Mouse (Mus musculus): ENCODE measurements around the gene Hint1.
"Not testable (repeated sequence)": the region's sequence is repeated elsewhere in the genome, so short reads cannot be mapped to it uniquely, and the experiment has no call there.

Hint1 gene

DNA sequence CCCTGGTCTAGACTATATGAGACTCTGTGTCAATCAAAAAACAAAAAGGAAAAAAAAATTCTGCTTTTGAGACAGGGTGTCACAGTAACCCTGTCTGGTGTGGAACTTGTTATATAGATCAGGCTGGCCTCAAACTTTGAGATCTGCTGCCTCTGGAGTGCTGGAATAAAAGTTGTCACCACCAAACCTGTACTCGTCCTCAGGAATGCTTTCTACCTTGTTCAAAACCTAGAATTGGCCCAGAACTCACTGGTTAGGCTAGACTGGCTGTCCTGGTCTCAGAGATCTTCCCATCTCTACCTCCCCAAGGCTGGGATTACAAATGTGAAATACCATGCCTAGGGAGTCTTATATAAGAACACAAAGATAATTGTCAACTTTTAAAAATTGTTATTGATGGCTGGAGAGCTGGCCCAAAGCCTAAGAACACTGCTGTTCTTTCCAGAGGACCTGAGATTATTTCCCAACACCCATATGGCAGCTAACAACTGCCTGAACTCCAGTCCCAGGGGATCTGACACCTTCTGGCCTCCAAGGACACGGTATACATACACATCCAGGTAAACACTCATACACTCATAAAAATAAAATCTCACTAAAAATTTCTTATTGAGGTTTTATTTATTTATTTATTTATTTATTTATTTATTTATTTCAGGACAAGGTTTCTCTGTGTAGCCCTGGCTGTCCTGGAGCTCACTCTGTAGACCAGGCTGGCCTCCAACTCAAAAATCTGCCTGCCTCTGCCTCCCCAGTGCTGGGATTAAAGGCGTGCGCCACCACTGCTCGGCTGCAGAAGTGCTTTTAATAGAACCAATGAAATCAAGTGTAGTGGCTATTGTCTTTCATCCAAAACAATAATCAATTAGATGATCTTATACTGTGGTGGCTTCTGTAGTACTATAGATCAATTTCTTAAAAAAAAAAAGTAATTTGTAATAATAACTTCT, 4.4 kb upstream of the Hint1 start:
- no peak for DNase-seq

- peak; percentile 51 to 58 for DNase-seq
These were observed 3.3 kb upstream of the Hint1 start for GRCm38 (mm10) chr11:54862621-54863520.

- DNase-seq = no peak
These were observed 675 bp upstream of the Hint1 start for GRCm38 (mm10) chr11:54865330-54866085.

GRCm38 (mm10) chr11:54867049-54867385, 834 bp downstream of the Hint1 start:
- no peak for DNase-seq

DNA sequence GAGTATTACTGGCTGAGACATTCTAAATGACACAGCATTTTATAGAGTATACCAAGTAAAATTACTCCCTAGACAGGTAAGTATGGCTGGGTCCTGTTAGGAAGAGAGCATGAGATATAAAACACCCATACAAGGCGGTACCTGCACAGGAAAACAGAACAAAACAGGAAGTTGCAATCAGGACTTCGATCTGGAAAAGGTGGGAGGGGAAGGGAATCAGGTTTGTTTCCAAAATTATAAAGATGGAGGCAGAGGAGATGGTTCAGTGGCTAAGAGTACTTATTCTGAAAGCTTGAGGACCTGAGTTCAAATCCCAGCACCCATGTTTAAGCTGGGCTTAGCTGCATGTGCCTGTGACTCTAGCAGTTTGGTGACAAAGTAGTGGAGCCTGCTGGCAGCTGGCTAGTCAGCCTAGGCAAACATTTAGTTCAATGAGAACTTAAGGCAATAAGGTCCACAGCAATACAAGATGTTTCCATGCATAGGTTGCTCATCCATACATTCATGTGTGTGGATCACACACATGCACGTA, 1.8 kb downstream of the Hint1 start:
- no peak for DNase-seq

- DNase-seq = no peak
These were observed 2.3 kb downstream of the Hint1 start for GRCm38 (mm10) chr11:54868445-54868844.

GRCm38 (mm10) chr11:54869318-54869717, 3.1 kb downstream of the Hint1 start:
- no peak for DNase-seq

DNA sequence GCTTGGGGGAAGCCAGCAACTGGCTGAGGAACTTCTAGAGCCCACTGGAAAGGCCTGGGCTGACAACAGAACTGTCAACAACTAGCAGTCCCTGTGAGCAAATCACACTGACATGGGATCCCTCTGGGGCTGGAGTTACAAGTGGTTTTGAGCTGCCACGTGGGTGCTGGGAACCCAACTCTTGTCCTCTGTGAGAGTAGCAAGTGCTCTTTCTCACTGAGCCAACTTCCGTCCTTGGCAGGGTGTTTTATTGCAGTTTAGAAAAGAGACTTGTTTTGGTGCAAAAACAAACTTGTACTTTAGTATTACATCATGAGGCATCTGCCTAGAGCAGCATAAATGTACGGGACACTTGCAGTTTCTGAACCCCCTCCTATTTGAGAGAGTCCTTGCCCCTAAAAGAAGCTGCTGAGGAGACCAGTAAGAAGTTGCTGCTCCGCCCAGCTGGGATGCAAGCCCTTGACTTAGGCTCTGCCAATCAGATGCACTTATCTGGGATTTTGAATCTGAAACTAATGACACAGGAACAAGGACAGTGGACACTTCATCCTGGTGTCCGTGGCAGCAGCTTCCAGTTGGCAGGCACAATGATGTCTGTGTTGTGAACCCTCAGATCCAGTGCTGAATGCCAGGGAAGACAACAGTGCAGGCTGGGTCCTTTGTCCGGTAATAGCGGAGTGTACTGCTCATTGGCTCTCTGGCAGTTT, 5.8 kb downstream of the Hint1 start:
- no peak for DNase-seq

GRCm38 (mm10) chr11:54876031-54876430, 9.8 kb downstream of the Hint1 start:
- DNase-seq = no peak

GRCm38 (mm10) chr11:54878893-54879292, 12.7 kb downstream of the Hint1 start:
- DNase-seq = no peak

GRCm38 (mm10) chr11:54879434-54879833, 13.3 kb downstream of the Hint1 start:
- peak; percentile 60 to 64 for DNase-seq

DNA sequence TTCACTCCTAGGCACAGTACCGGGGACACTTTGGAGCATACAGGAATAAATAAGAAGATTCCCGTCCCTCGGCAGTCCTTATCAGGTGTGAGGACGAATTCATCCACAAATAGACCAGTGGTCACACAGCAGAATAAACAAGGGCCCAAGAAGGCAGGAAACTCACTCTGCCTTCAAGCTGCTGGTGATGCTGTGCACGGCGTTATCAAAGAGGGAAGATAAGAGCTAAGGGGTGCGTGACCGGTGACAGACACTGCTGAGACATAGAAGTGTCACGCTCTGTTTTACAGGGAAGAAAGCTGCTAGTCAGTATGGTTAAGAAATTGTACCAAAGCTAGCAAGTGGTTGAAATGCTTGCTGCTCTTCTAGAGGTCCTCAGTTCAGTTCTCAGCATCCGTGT, 13.7 kb downstream of the Hint1 start:
- no peak for DNase-seq

GRCm38 (mm10) chr11:54881051-54881474, 14.9 kb downstream of the Hint1 start:
- no peak for DNase-seq

DNA sequence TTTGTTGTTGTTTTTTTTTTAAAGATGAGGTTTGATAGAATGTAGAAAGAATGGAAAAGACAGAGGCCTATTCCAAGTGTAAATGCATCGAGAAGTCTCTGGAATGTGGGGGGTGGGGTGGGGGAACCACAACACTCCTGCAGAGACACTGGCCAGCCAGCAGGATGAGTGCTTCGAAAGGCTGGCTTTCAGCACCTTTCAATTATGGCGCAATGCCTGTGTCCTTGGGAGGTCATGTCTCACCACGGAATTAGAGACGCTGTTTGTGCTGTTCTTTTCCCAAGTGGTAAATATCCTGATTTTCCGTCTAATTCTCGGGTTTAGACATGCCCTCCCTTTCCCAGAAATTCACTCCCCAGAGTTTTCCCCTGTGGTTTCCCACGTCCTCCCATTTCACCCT, 16.5 kb downstream of the Hint1 start:
- no peak for DNase-seq

DNA sequence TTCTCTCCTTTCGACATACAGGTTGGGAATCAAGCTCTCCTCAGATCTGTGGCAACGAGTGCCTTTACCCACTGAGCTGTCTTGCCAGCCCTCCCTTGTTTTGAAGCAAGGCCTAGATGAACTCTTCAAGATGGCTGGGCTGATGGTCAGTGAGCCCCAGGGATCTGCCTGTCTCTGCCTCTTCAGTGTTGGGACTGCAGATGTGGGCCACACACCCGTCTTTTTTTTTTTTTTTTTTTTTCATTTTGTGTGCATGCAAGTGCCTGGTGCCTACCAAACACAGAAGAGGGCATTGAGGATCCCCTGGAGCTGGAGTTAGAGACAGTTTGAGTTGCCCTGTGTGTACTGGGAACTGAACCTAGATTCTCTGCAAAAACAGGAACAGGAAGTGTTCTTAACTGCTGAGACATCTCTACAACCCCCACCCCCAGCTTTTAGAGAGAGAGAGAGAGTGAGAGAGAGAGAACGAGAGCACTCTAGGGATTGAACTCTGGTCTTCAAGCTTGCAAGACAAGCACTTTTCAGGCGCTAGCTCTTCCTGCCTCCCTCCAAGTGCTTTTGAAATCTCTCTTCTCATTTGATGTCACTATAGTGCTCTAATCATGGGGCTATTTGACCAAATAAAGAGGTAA, 18.1 kb downstream of the Hint1 start:
- peak in 1 of 2 experiments; percentile 19 for DNase-seq

DNA sequence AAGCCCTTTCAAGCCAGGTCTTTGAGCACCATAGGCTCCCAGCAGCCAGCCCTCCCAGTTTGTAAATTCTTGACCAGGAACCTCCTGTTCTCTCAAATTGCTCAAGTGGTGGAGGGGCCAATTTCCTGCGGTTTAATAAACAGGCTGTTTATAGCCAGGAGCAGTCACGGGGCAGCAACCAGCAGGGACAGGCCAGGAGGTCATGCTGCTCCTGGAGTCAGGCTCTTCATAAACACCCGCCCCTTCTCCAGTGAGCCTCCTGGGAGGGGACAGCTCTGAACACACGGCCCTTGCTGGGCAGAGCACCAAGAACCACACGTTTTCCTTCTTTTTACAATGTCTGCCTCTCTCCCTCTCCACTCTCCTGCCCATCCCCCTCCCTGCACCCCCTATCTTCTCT, 18.8 kb downstream of the Hint1 start:
- DNase-seq = no peak

- DNase-seq = no peak
These were observed 19.2 kb downstream of the Hint1 start for GRCm38 (mm10) chr11:54885406-54885805.

- DNase-seq = no peak
These were observed 21.7 kb downstream of the Hint1 start for GRCm38 (mm10) chr11:54887927-54888326.

DNA sequence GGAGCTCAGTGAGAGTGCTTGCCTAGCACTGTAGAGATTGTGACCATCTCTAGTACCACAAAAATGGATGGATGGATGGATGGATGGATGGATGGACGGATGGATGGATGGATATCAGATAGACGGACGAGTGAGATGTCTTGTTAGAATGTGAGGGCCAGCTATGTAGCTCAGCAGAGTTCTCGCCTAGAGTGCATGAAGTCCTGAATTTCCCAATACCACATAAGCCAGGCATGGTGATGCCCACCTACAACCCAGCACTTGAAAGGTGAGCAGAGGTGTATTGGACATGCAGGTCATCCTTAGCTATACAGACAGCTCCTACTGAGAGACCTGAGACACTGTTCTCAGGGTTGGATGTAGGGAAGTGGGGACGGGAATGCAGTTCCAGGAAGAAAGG, 25.2 kb downstream of the Hint1 start:
- DNase-seq = no peak

- DNase-seq = no peak
These were observed 25.9 kb downstream of the Hint1 start for GRCm38 (mm10) chr11:54892091-54892490.

DNA sequence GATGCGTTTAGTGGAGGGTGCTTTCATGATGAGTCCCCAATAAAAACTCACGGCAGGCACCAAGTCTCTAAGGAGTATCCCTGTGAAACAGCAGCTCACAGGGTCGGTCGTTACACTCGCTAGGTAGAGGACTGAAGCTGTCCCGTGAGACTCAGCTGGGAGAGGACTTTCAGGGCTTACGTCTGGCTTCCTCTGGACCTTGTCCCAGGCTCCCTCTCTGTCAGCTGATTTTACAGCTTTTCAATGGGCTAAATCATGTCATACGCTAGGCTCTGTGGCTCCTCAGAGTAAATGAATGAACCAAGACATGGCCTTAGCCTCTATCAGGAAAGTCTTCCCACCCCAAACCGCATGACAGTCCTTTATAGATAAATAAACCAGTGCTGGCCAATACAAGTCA, 28.4 kb downstream of the Hint1 start:
- DNase-seq = no peak

DNA sequence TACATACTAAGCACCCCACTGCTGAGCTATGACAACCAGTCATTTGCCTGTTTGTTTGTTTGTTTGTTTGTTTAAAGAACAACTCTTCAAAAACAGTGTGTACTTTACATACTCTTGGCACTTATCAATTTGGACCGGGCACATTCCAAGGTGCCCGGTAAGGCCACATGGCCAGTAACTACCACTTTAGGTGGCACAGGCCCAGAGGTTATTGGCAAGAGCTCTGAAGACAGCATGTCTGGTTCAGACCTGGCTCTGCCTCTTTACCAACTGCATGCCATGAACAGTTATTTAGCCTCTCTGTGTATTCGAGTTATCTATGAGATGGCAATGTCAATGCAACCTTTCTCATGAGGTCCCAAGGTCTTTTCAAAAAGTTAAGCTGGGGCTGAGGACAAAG, 30.5 kb downstream of the Hint1 start:
- DNase-seq = not testable (repeated sequence)

Data from B cell, adult 2 months (primary cell).